Mouse (Mus musculus) cortical plate, adult 2 months (tissue): ENCODE measurements around the gene Pgm3. TPM values are rescaled to one million over a fixed set of nuclear protein-coding genes. Genes with fewer than 3 reads are reported as not detected.

Experiments
- H3K27ac ChIP-seq: fragments of 200-500 bp; 2 replicates; pipeline ENCODE4 v1.5.1; 2012; ENCODE audit warnings: low read length, control low read depth, inconsistent platforms; ENCODE audit not compliant: insufficient read depth
- H3K4me1 ChIP-seq: fragments of 200-500 bp; 2 replicates; pipeline ENCODE4 v1.6.1; 2011; ENCODE audit warnings: low read length; ENCODE audit not compliant: control insufficient read depth, insufficient read depth
- H3K4me3 ChIP-seq: fragments of 200-500 bp; 2 replicates; pipeline ENCODE4 v1.5.1; 2011; ENCODE audit warnings: mild to moderate bottlenecking, low read length, control low read depth; ENCODE audit not compliant: insufficient read depth
- CTCF ChIP-seq: fragments of 200-500 bp; IDR thresholded peaks from 2 replicates; pipeline ENCODE4 v1.5.1; 2011; ENCODE audit warnings: mild to moderate bottlenecking, control low read depth, low read length; ENCODE audit not compliant: insufficient read depth; ENCODE audit errors: extremely low read depth
- POLR2A ChIP-seq: fragments of 200-500 bp; IDR thresholded peaks from 2 replicates; pipeline ENCODE4 v1.6.1; 2011; ENCODE audit warnings: mild to moderate bottlenecking, low read length, control low read depth; ENCODE audit not compliant: insufficient read depth; ENCODE audit errors: extremely low read depth
- polyA plus RNA-seq: library from polyadenylated mRNA; depleted of rRNA; stranded (reverse); fragments of >200 nt; gene quantifications from 2 replicates; pipeline ENCODE4 v1.2.3, GENCODE M21; 2012

The Pgm3 gene
- polyA plus RNA-seq, 1 experiment = 9.9 TPM

DNA sequence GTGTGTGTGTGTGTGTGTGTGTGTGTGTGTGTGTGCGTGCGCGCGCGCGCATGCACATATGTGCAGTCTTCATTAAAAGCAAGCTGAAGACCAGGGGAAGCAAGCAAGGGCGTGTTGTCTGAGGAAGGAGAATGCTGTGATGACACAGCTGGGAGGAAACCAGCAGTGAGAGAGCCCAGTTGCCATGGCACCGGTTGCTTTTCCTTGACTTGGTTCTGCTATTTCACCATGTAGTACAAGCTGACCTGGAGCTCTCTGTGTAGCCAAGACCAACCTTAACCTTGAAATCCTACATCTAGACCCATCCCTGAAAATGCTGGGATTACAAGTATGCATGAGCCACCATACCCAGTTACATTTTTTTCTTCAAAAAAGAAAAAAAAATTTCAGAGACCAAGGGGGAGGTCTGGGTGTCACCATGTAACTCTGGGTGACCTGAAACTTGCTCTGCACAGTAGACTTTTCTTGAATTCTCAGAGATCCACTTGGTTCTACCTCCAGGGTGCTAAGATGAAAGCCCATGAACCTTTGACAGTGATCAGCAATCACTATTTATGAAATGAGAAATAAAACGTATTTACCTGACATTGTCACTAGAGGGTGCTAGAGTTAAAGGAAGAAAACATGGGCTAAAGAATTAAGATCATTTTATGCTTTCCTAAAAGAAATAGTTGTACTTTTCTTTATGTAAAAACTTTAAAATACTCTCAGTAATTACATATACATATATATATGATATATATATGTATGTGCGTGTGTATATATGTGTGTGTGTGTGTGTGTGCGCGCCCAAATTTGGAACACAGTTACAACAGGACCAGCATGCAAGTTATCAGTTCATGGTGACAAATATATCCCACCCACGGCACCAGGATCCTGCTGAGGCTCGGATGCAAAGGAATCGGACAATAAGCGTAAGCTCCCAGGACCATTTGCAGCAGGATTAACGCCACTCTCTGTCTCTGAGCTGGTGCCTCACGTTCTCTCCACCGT, 21.3 kb upstream of the Pgm3 start:
- Histone ChIP-seq H3K27ac (no peak overlapping the region), H3K4me1 (peaks cover 4% of the 10 kb centered on the region; the same call in 1 of the 2 replicates), H3K4me3 (no peak overlapping the region)
- TF ChIP-seq POLR2A (no peak), CTCF (peak; percentile 13; the same call in 1 of the 2 replicates)

DNA sequence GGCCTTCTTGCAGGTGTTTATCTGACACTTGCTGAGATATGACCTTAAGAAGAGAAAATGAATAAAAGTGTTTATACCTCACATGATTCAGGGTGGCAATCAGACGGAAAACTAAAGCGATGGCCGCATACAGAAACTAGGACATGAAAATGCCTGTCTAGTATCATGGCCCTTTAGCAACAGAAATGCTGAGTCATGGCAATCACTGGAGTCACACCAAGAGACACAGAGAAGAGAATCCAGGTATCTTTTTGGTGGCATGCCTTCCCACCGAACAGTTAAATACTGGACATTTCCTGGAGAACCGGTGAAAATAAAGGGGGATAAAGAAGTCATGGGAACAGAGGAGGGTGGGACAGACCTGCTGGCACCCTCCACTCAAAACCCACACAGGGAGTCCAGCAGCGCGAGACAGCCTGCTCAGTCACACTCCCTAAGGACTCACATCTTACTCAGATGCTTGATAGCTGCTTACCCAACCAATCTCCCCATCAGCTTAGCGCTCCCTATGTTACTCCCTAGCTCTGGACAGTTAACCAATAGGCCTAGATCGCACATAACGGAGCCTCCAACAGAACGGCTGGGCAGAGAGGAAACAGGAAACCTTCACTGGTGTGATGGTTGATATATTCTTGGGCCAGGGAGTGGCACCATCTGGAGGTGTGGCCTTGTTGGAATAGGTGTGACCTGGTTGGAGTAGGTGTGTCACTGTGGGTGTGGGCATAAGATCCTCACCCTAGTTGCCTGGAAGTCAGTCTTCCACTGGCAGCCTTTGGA, 15.6 kb upstream of the Pgm3 start:
- H3K4me1 ChIP-seq = peaks cover under 1% of the 10 kb centered on the region; the same call in 1 of the 2 replicates
- TF ChIP-seq POLR2A = no peak
- TF ChIP-seq CTCF = no peak
- no peak overlapping the region for H3K4me3 ChIP-seq
- no peak overlapping the region for H3K27ac ChIP-seq

DNA sequence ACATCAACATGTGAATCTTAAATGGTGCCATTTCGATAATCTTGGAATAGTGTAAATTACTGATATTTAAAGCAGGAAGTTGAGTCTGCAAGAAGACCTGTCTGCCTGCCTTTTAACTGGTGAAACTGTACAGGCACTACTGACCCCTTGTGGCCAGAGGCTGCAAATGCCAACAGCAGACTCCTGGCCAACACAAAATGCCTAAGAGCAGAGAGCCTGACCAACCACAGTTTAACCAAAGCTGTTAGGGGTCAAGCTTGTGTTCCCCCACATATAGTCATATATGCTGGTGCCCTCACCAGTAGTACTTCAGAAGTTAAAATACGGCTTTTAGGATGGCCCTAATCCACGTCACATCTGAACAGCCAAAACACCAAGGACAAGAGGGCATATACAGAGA, 12.1 kb upstream of the Pgm3 start:
- H3K4me1 ChIP-seq = no peaks in the 10 kb centered on the region
- H3K4me3 ChIP-seq = no peak overlapping the region
- TF ChIP-seq POLR2A = no peak
- TF ChIP-seq CTCF = peak; percentile 90
- H3K27ac ChIP-seq = no peak overlapping the region

DNA sequence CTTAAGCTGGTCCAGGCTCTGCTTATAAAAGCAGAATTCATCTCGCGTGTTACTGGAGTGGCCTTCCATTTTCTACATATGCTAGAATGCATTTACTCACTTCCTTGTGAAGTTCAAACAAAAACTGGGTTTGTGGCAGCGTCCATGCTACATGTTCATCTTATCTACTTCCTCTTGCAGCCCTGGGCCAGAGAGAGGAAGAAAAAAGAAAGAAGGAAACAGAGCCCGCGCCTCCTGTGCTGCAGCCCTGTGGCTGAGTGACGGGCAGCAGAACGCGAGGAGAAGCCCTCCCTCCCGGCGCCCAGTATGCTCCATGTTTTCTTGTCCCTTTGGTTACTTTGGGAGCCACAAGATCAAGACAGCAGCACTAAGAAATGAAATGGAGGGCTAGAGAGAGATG, 8.0 kb upstream of the Pgm3 start:
- TF ChIP-seq CTCF = no peak
- Histone ChIP-seq H3K27ac (no peak overlapping the region), H3K4me3 (no peak overlapping the region), H3K4me1 (no peaks in the 10 kb centered on the region)

DNA sequence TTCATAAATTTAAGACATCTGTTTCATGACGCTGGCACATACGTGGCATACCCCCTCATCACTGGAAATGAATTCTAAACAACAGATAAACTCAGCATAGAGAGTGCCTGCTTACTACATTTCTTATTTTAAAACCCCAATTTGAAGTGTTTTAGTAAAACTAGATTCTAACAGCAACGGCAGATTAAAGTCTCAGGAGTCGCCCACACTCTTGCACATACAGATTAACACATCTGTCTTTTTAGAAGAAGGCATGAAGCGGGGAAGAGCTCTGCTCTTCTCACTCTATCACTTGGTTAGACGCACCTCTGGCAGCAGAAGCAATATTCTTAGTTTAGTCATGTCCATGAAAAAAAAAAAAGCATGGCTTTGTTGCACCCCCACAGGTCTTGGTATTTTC, 3.5 kb upstream of the Pgm3 start:
- TF ChIP-seq CTCF (no peak), POLR2A (no peak)
- 0 out of 2 replicates have a peak, but pooled peaks cover 1% of the 10 kb centered on the region for H3K4me1 ChIP-seq
- H3K27ac ChIP-seq = no peak overlapping the region
- H3K4me3 ChIP-seq = no peak overlapping the region

DNA sequence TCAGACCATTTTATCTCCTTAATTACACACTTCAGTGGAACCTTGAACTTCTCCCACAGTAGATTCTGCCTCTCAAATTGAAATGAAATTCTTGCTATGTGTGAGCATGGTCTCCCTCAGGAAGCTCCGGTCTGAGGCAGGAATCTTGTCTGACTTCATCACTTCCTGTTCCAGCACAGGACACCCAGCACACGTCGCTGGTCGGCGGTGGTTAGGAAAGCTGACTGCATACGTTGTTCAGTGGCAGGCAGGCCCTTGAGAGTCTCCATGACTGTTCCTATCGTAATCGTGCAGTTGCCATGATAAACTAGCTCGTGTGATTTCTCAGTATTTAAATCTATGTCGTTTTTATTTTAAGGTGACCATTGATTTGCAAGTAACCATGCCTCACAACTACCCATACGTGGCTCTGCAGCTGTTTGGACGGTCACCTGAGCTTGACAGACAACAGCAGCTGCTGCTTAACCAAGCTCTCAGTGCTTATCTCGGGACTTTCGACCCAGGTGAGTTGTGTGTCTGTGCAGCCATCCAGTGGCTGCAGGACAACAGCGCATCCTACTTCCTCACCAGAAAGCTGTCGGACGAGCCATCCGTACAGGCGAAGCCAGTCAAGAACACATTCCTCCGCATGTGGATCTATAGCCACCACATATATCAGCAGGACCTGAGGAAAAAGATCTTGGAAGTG, 2.1 kb upstream of the Pgm3 start:
- no peak overlapping the region for H3K4me3 ChIP-seq
- 0 out of 2 replicates have a peak, but pooled peaks cover 1% of the 10 kb centered on the region for H3K4me1 ChIP-seq
- TF ChIP-seq CTCF (no peak), POLR2A (no peak)
- H3K27ac ChIP-seq = no peak overlapping the region

DNA sequence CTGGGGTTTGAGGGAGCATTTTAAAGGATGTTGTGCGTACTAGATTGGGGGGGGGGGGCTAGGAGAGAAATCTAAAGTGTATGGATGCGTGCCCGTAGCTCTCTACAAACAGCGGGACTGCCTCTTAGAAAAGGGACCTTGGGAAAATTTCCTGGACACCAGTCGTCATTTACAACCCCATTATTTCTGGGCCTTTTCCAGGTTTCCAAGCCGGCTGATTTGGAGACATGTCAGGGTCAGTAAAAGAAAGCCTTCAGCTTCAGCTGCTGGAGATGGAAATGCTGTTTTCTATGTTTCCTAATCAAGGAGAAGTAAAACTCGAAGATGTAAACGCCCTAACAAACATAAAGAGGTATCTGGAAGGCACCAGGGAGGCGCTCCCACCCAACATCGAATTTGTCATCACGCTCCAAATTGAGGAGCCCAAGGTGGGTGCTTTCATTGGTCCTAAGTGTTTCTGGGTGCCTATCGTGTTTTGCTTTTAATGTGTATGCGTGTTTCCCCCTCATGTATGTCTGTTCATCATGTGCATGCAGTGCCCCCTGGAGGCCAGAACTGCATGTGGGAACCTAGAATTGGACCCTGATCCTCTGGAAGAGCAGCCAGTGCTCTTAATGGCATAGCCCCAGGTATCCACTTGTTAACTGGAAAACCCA, 1.1 kb upstream of the Pgm3 start:
- Histone ChIP-seq H3K27ac (no peak overlapping the region), H3K4me1 (0 out of 2 replicates have a peak, but pooled peaks cover 1% of the 10 kb centered on the region), H3K4me3 (peak overlapping the region; percentile 85)
- TF ChIP-seq CTCF (peak; percentile 75), POLR2A (no peak)

DNA sequence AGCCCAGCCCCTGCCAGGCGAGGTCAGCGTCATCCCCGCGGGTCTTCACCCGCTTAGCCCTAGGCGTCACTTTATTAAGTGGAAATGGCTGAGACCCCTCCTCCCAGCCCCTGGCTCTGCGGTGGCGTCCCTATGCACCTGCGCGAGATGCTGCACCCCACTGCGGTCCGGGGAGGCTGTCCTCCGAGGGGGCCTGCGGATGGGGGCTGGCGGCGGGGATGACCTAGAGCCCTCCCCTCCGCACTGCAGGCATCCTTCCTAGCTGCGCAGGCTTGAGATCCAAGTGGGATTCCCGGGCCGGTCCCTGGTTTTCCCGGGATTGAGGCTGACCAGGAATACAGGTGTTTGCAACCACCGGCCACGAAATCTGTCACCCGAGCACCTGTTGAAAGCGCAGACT, 554 bp upstream of the Pgm3 start:
- peak overlapping the region; percentile 61 for H3K27ac ChIP-seq
- H3K4me3 ChIP-seq = peak overlapping the region; percentile 85
- TF ChIP-seq CTCF (no peak), POLR2A (no peak)
- H3K4me1 ChIP-seq = 0 out of 2 replicates have a peak, but pooled peaks cover 1% of the 10 kb centered on the region
